Mouse (Mus musculus) urinary bladder, postnatal 4 days (tissue): ENCODE measurements around the gene Nup37.

Source experiments
- DNase-seq, 2 experiments: peaks; one replicate each; pipeline ENCODE4 v3.0.0; 2021 to 2022; ENCODE audit warnings: low spot score in 2 of 2

Nup37 gene

GRCm38 (mm10) chr10:88146707-88147477, at the start of gene Nup37, which contains the start of gene Parpbp:
TSS of gene Nup37 (plus strand) at chr10:88146992.
TSS of gene Parpbp (minus strand) at chr10:88146941.
- DNase-seq, result peak; percentile 82 to 89

GRCm38 (mm10) chr10:88106169-88106568, 40.6 kb upstream of the Nup37 start:
- DNase-seq, result no peak

- DNase-seq, result no peak
These were observed 33.5 kb upstream of the Nup37 start for GRCm38 (mm10) chr10:88113290-88113689.

- no peak for DNase-seq
These were observed 27.1 kb upstream of the Nup37 start for GRCm38 (mm10) chr10:88119721-88120120.

- DNase-seq, result no peak
These were observed 11.2 kb upstream of the Nup37 start for GRCm38 (mm10) chr10:88135630-88136029.

GRCm38 (mm10) chr10:88146187-88146586, 605 bp upstream of the Nup37 start:
- DNase-seq, result no peak

GRCm38 (mm10) chr10:88150381-88150780, 3.6 kb downstream of the Nup37 start:
- no peak for DNase-seq

GRCm38 (mm10) chr10:88151658-88152057, 4.9 kb downstream of the Nup37 start:
- no peak for DNase-seq

- no peak for DNase-seq
These were observed 15.3 kb downstream of the Nup37 start for GRCm38 (mm10) chr10:88162096-88162495.

- DNase-seq, result no peak
These were observed 15.9 kb downstream of the Nup37 start for GRCm38 (mm10) chr10:88162676-88163075.

GRCm38 (mm10) chr10:88166158-88166557, 19.4 kb downstream of the Nup37 start:
- no peak for DNase-seq

- no peak for DNase-seq
These were observed 20.8 kb downstream of the Nup37 start for GRCm38 (mm10) chr10:88167438-88168077.

- no peak for DNase-seq
These were observed 53.7 kb downstream of the Nup37 start for GRCm38 (mm10) chr10:88200541-88200940.

- DNase-seq, result peak; percentile 84 to 92
These were observed 54.3 kb downstream of the Nup37 start, which contains the start of gene Washc3 for GRCm38 (mm10) chr10:88200951-88201638. TSS of gene Washc3 (plus strand) at chr10:88201093.

- DNase-seq, result no peak
These were observed 54.9 kb downstream of the Nup37 start for GRCm38 (mm10) chr10:88201650-88202049.

- DNase-seq, result no peak
These were observed 55.8 kb downstream of the Nup37 start for GRCm38 (mm10) chr10:88202581-88202980.

- DNase-seq, result no peak
These were observed 56.4 kb downstream of the Nup37 start for GRCm38 (mm10) chr10:88203236-88203635.

GRCm38 (mm10) chr10:88212644-88213043, 65.9 kb downstream of the Nup37 start:
- no peak for DNase-seq

- DNase-seq, result no peak
These were observed 68.2 kb downstream of the Nup37 start for GRCm38 (mm10) chr10:88214800-88215514.

- no peak for DNase-seq
These were observed 71.4 kb downstream of the Nup37 start for GRCm38 (mm10) chr10:88218161-88218560.

GRCm38 (mm10) chr10:88221718-88222117, 74.9 kb downstream of the Nup37 start:
- no peak for DNase-seq

- no peak for DNase-seq
These were observed 78.6 kb downstream of the Nup37 start for GRCm38 (mm10) chr10:88225421-88225820.
